Mouse (Mus musculus) small intestine, adult 10 weeks (tissue): ENCODE measurements around the gene Lrfn2. TPM values are rescaled to one million over a fixed set of nuclear protein-coding genes. Genes with fewer than 3 reads are reported as not detected.

ENCODE experiments used
- polyA plus RNA-seq: library from polyadenylated mRNA; stranded (reverse); fragments of 350-450 nt; fragmentation: Illumina TruSeq; extraction: RNeasy Lipid Tissue Mini Kit (QIAGEN cat#74804); gene quantifications from one replicate; pipeline ENCODE4 v1.2.3, GENCODE M21; 2014; ENCODE audit warnings: low replicate concordance

Gene Lrfn2
- not detected for polyA plus RNA-seq

DNA sequence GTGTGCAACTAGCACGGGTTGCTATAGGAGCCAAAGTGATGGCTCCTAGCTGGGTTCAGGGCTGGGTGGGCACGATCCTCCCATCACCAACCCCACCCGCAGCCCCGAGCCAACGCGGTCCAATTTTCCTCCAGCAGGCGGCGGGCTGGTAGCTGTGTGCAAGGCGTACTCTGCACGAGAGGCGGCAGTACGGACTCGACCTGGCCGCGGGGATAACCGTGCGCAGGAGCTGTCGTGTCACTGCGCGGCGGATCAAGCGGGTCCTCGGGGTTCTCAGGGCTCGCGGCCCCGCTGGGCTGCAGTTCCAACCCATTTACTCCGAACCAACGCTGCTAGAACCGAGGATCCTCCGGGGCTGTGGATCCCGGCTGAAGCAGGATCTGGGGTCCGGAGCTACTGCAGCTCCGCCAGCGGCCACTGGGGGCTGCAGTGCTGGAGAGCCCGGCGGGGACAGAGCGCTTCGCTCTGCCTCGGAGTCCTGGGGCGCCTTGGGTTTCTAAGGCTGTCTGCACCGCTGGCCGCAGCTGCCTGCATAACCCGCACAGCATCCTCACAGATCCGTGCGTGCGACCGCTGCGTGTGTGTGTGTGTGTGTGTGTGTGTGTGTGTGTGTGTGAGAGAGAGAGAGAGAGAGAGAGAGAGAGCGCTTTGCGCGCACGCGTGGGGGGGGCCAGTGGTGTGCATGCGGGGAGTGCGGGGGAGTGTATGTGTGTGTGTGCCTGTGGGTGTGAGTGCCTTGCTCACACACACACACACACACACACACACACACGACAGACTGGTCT lies at the start of gene Lrfn2:
Lrfn2 (plus strand) TSS at position 759 of the 785 bp plus-strand sequence.

